Mouse (Mus musculus) urinary bladder, postnatal 4 days (tissue): Measurements from ENCODE around the gene Immp1l.

Source experiments
- DNase-seq, 2 experiments: peaks; one replicate each; pipeline ENCODE4 v3.0.0; 2021 to 2022; ENCODE audit warnings: low spot score in 2 of 2

Gene Immp1l

GRCm38 (mm10) chr2:105903896-105904756 is at the start of gene Immp1l, which contains the start of gene Elp4:
TSS of gene Immp1l (plus strand) at chr2:105904638.
TSS of gene Elp4 (minus strand) at chr2:105904564.
- peak; percentile 94 to 95 for DNase-seq

- DNase-seq, result no peak
Measured at GRCm38 (mm10) chr2:105854740-105855139, 49.7 kb upstream of the Immp1l start.

- no peak for DNase-seq
Measured at GRCm38 (mm10) chr2:105873403-105873802, 31.0 kb upstream of the Immp1l start.

GRCm38 (mm10) chr2:105890816-105891215 is 13.6 kb upstream of the Immp1l start:
- no peak for DNase-seq

- no peak for DNase-seq
Measured at GRCm38 (mm10) chr2:105904757-105905146, 314 bp downstream of the Immp1l start.

GRCm38 (mm10) chr2:105908351-105908750 is 3.9 kb downstream of the Immp1l start:
- no peak for DNase-seq

GRCm38 (mm10) chr2:105910611-105911010 is 6.2 kb downstream of the Immp1l start:
- DNase-seq, result peak in 1 of 2 experiments; percentile 58

GRCm38 (mm10) chr2:105913655-105914366 is 9.4 kb downstream of the Immp1l start:
- DNase-seq, result no peak

GRCm38 (mm10) chr2:105916671-105917070 is 12.2 kb downstream of the Immp1l start:
- no peak for DNase-seq

- no peak for DNase-seq
Measured at GRCm38 (mm10) chr2:105917623-105918346, 13.3 kb downstream of the Immp1l start.

- DNase-seq, result no peak
Measured at GRCm38 (mm10) chr2:105950131-105950530, 45.7 kb downstream of the Immp1l start.

- DNase-seq, result no peak
Measured at GRCm38 (mm10) chr2:105951350-105951940, 47.0 kb downstream of the Immp1l start.

GRCm38 (mm10) chr2:105953862-105954261 is 49.4 kb downstream of the Immp1l start:
- no peak for DNase-seq

GRCm38 (mm10) chr2:105963447-105963846 is 59.0 kb downstream of the Immp1l start:
- DNase-seq, result no peak

- DNase-seq, result no peak
Measured at GRCm38 (mm10) chr2:105973941-105974340, 69.5 kb downstream of the Immp1l start.

GRCm38 (mm10) chr2:105978065-105978464 is 73.6 kb downstream of the Immp1l start:
- no peak for DNase-seq

GRCm38 (mm10) chr2:105985206-105985605 is 80.8 kb downstream of the Immp1l start:
- DNase-seq, result no peak

- DNase-seq, result no peak
Measured at GRCm38 (mm10) chr2:105987131-105987530, 82.7 kb downstream of the Immp1l start.

GRCm38 (mm10) chr2:105987999-105988398 is 83.6 kb downstream of the Immp1l start:
- no peak for DNase-seq

- peak; percentile 84 to 90 for DNase-seq
Measured at GRCm38 (mm10) chr2:106002835-106003739, 98.6 kb downstream of the Immp1l start, which contains the start of gene Dnajc24. TSS of gene Dnajc24 (minus strand) at chr2:106003549.

GRCm38 (mm10) chr2:106008415-106008814 is 104.0 kb downstream of the Immp1l start:
- no peak for DNase-seq
